Mouse (Mus musculus) testis, adult 2 months (tissue): ENCODE measurements around the gene Zbtb48.

Source experiments
- CTCF ChIP-seq: fragments of 200-500 bp; IDR thresholded peaks from 2 replicates; pipeline ENCODE4 v1.5.1; 2012; ENCODE audit warnings: low read depth, mild to moderate bottlenecking, inconsistent platforms, low read length, moderate library complexity; ENCODE audit not compliant: control insufficient read depth, insufficient read depth, insufficient replicate concordance
- POLR2A ChIP-seq: fragments of 200-500 bp; IDR thresholded peaks from 2 replicates; pipeline ENCODE4 v1.6.1; 2012; ENCODE audit warnings: low read depth, mild to moderate bottlenecking, inconsistent platforms, low read length, moderate library complexity; ENCODE audit not compliant: control insufficient read depth

DNA sequence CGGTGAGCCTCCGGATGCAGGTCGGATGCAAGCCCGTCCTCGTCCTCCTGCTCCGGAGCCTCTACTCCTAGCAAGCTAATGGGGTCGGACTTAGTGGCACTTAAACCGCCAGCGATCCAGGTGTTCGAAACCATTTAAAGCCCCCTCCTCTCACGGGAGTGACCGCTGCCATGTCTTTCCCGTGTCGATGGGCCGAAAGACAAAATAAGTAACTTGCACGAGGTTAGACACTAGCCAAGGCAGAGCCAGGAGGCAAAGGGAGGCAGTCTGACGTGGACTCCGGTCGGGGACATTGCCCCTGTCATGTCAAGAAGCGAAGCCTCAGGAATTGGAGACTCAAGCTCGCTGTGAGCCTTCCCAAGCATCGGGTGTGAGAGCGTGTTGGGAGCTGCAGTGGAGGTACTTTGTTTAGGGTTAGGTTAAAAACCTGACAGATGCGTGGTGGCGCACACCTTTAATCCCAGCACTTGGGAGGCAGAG lies 12.4 kb upstream of the Zbtb48 start:
- no peak for TF ChIP-seq CTCF
- TF ChIP-seq POLR2A, result no peak
